Mouse (Mus musculus): Measurements from ENCODE around the gene Anks1. TPM values are rescaled to one million over a fixed set of nuclear protein-coding genes. Genes with fewer than 3 reads are reported as not detected.
A peak's percentile ranks its signal among the peaks of the same experiment; 100 is the strongest.

Anks1 gene
- polyA plus RNA-seq, 1 experiment, result 16.1 TPM

GRCm38 (mm10) chr17:28092297-28092696 is 183.2 kb downstream of the Anks1 start:
- Histone ChIP-seq H3K36me3 (ENCODE audit: control insufficient read depth, insufficient read depth, low read length) (no peaks in the 10 kb centered on the region), H3K4me1 (ENCODE audit: control insufficient read depth, insufficient read depth, low read length) (no peaks in the 10 kb centered on the region), H3K4me3 (ENCODE audit: control insufficient read depth, low read depth, low read length) (no peak overlapping the region), H3K27ac (ENCODE audit: control insufficient read depth, insufficient read depth, low read depth, low read length) (no peak overlapping the region), H3K27me3 (ENCODE audit: control insufficient read depth, insufficient read depth, low read length) (no peaks in the 10 kb centered on the region)
- peak; percentile 76; the same call in 1 of the 2 replicates for TF ChIP-seq CTCF (IDR thresholded peaks at IDR 0.05; ENCODE audit: control insufficient read depth, insufficient read depth, insufficient replicate concordance, low read depth, low read length)
- no peak for TF ChIP-seq POLR2A (IDR thresholded peaks at IDR 0.05; ENCODE audit: control insufficient read depth, low read depth, low read length)

DNA sequence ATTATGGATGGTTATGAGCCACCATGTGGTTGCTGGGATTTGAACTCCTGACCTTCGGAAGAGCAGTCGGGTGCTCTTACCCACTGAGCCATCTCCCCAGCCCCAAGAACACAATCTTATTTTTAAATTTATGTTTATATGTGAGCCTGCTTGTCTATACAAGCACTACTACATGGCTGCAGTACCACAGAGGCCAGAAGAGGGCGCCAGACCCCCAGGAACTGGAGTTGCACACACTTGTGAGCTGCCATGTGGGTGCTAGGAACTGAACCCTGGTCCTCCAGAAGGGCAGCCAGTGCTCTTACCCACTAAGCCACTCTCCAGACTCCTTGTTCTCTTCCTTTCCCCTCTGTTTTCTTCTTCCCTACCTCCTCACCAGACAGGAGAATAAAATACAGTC is 184.7 kb downstream of the Anks1 start:
- Histone ChIP-seq H3K36me3 (ENCODE audit: control insufficient read depth, insufficient read depth, low read length) (no peaks in the 10 kb centered on the region), H3K4me3 (ENCODE audit: control insufficient read depth, low read depth, low read length) (no peak overlapping the region), H3K27me3 (ENCODE audit: control insufficient read depth, insufficient read depth, low read length) (no peaks in the 10 kb centered on the region), H3K4me1 (ENCODE audit: control insufficient read depth, insufficient read depth, low read length) (no peaks in the 10 kb centered on the region), H3K27ac (ENCODE audit: control insufficient read depth, insufficient read depth, low read depth, low read length) (no peak overlapping the region)
- TF ChIP-seq POLR2A (IDR thresholded peaks at IDR 0.05; ENCODE audit: control insufficient read depth, low read depth, low read length), result no peak
- TF ChIP-seq CTCF (IDR thresholded peaks at IDR 0.05; ENCODE audit: control insufficient read depth, insufficient read depth, insufficient replicate concordance, low read depth, low read length), result peak; percentile 88

DNA sequence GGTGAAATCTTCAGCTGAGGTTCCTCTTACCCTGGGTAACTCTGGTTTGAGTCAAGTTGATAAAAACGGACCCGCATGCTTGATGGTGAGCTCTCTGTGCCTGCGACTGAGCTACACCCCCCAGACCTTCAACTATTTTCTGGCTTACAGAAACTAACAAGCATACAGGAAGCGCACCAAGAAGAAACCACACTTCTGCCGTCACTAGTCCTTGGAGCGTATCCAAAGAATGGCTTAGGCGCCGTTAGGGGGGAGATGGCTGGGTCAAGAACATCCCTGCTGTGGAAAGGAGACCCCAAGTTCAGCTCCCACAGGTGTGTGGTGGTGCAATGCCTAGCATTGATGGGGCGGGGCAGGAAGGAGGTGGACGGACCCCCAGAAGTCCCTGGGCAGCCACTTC is 187.3 kb downstream of the Anks1 start:
- H3K27me3 ChIP-seq (ENCODE audit: control insufficient read depth, insufficient read depth, low read length), result no peaks in the 10 kb centered on the region
- TF ChIP-seq CTCF (IDR thresholded peaks at IDR 0.05; ENCODE audit: control insufficient read depth, insufficient read depth, insufficient replicate concordance, low read depth, low read length) (no peak), POLR2A (IDR thresholded peaks at IDR 0.05; ENCODE audit: control insufficient read depth, low read depth, low read length) (no peak)
- H3K27ac ChIP-seq (ENCODE audit: control insufficient read depth, insufficient read depth, low read depth, low read length), result no peak overlapping the region
- H3K36me3 ChIP-seq (ENCODE audit: control insufficient read depth, insufficient read depth, low read length), result no peaks in the 10 kb centered on the region
- H3K4me1 ChIP-seq (ENCODE audit: control insufficient read depth, insufficient read depth, low read length), result no peaks in the 10 kb centered on the region
- H3K4me3 ChIP-seq (ENCODE audit: control insufficient read depth, low read depth, low read length), result no peak overlapping the region

DNA sequence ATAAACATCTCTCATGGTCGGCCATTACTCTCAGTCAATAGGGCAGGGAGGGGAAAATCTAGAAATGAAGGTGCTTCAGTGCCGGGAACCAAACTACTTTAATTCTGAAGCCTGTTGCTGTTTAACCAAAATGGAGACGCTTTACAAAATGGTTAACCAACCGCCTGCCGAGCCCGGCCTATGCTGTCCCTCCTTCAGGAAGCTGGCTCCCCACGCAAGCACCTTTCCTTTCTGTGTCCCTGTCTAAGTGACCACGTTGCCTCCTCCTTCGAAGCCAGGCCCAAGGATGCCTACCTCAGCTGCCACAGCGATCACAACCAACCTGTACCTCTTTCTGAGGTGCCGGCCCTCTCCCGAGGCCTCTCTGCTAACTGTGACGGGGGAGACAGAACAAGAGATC is 188.2 kb downstream of the Anks1 start:
- H3K4me1 ChIP-seq (ENCODE audit: control insufficient read depth, insufficient read depth, low read length), result no peaks in the 10 kb centered on the region
- no peak overlapping the region for H3K27ac ChIP-seq (ENCODE audit: control insufficient read depth, insufficient read depth, low read depth, low read length)
- H3K4me3 ChIP-seq (ENCODE audit: control insufficient read depth, low read depth, low read length), result no peak overlapping the region
- H3K27me3 ChIP-seq (ENCODE audit: control insufficient read depth, insufficient read depth, low read length), result no peaks in the 10 kb centered on the region
- TF ChIP-seq CTCF (IDR thresholded peaks at IDR 0.05; ENCODE audit: control insufficient read depth, insufficient read depth, insufficient replicate concordance, low read depth, low read length) (no peak), POLR2A (IDR thresholded peaks at IDR 0.05; ENCODE audit: control insufficient read depth, low read depth, low read length) (no peak)
- H3K36me3 ChIP-seq (ENCODE audit: control insufficient read depth, insufficient read depth, low read length), result no peaks in the 10 kb centered on the region

GRCm38 (mm10) chr17:28099086-28099485 is 190.0 kb downstream of the Anks1 start:
- Histone ChIP-seq H3K4me1 (ENCODE audit: control insufficient read depth, insufficient read depth, low read length) (no peaks in the 10 kb centered on the region), H3K27me3 (ENCODE audit: control insufficient read depth, insufficient read depth, low read length) (no peaks in the 10 kb centered on the region), H3K27ac (ENCODE audit: control insufficient read depth, insufficient read depth, low read depth, low read length) (no peak overlapping the region), H3K4me3 (ENCODE audit: control insufficient read depth, low read depth, low read length) (no peak overlapping the region), H3K36me3 (ENCODE audit: control insufficient read depth, insufficient read depth, low read length) (no peaks in the 10 kb centered on the region)
- TF ChIP-seq POLR2A (IDR thresholded peaks at IDR 0.05; ENCODE audit: control insufficient read depth, low read depth, low read length), result no peak
- no peak for TF ChIP-seq CTCF (IDR thresholded peaks at IDR 0.05; ENCODE audit: control insufficient read depth, insufficient read depth, insufficient replicate concordance, low read depth, low read length)

DNA sequence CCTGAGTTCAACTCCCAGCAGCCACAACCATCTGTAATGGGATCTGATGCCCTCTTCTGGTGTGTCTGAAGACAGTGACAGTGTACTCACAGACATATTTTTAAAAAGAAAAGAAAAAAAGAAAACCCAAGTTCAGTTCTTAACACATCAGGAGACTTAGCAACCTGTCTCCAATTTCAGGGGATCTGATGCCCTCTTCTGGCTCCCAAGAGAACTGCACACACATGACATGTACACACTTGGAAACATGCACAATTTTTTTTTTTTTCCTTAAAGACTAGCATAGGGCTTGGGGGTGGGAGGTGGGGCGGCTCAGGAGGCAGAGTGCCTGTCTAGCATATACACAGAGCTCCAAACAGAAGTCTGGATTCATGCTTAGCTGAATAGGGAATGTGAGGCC is 191.6 kb downstream of the Anks1 start:
- Histone ChIP-seq H3K27me3 (ENCODE audit: control insufficient read depth, insufficient read depth, low read length) (no peaks in the 10 kb centered on the region), H3K4me3 (ENCODE audit: control insufficient read depth, low read depth, low read length) (no peak overlapping the region), H3K4me1 (ENCODE audit: control insufficient read depth, insufficient read depth, low read length) (peaks cover 7% of the 10 kb centered on the region), H3K36me3 (ENCODE audit: control insufficient read depth, insufficient read depth, low read length) (no peaks in the 10 kb centered on the region), H3K27ac (ENCODE audit: control insufficient read depth, insufficient read depth, low read depth, low read length) (no peak overlapping the region)
- no peak for TF ChIP-seq POLR2A (IDR thresholded peaks at IDR 0.05; ENCODE audit: control insufficient read depth, low read depth, low read length)
- no peak for TF ChIP-seq CTCF (IDR thresholded peaks at IDR 0.05; ENCODE audit: control insufficient read depth, insufficient read depth, insufficient replicate concordance, low read depth, low read length)

GRCm38 (mm10) chr17:28101284-28101887 is 192.3 kb downstream of the Anks1 start:
- Histone ChIP-seq H3K4me1 (ENCODE audit: control insufficient read depth, insufficient read depth, low read length) (peaks cover 7% of the 10 kb centered on the region), H3K27me3 (ENCODE audit: control insufficient read depth, insufficient read depth, low read length) (no peaks in the 10 kb centered on the region), H3K36me3 (ENCODE audit: control insufficient read depth, insufficient read depth, low read length) (no peaks in the 10 kb centered on the region), H3K4me3 (ENCODE audit: control insufficient read depth, low read depth, low read length) (no peak overlapping the region), H3K27ac (ENCODE audit: control insufficient read depth, insufficient read depth, low read depth, low read length) (no peak overlapping the region)
- TF ChIP-seq CTCF (IDR thresholded peaks at IDR 0.05; ENCODE audit: control insufficient read depth, insufficient read depth, insufficient replicate concordance, low read depth, low read length), result no peak
- no peak for TF ChIP-seq POLR2A (IDR thresholded peaks at IDR 0.05; ENCODE audit: control insufficient read depth, low read depth, low read length)
